Mouse (Mus musculus) small intestine, adult 2 months (tissue): ENCODE measurements around the gene Selenom. TPM values are rescaled to one million over a fixed set of nuclear protein-coding genes. Genes with fewer than 3 reads are reported as not detected.

Experiments used
- H3K27ac ChIP-seq: fragments of 200-500 bp; 2 replicates; pipeline ENCODE4 v1.5.1; 2012; ENCODE audit warnings: low read depth, low read length, control low read depth, inconsistent platforms; ENCODE audit not compliant: insufficient read depth
- H3K27me3 ChIP-seq: fragments of 200-500 bp; 2 replicates; pipeline ENCODE4 v1.6.1; 2012; ENCODE audit warnings: mild to moderate bottlenecking, moderate library complexity, low read length, inconsistent platforms; ENCODE audit not compliant: control insufficient read depth, insufficient read depth
- H3K36me3 ChIP-seq: fragments of 200-500 bp; 2 replicates; pipeline ENCODE4 v1.6.1; 2012; ENCODE audit warnings: mild to moderate bottlenecking, low read length, control low read depth, inconsistent platforms; ENCODE audit not compliant: control insufficient read depth, insufficient read depth
- H3K4me1 ChIP-seq: fragments of 200-500 bp; 2 replicates; pipeline ENCODE4 v1.6.1; 2012; ENCODE audit warnings: low read length, inconsistent platforms, mixed read lengths; ENCODE audit not compliant: control insufficient read depth, insufficient read depth, insufficient read length
- H3K4me3 ChIP-seq: fragments of 200-500 bp; 2 replicates; pipeline ENCODE4 v1.5.1; 2012; ENCODE audit warnings: low read depth, mild to moderate bottlenecking, control low read depth, inconsistent platforms, low read length, moderate library complexity
- CTCF ChIP-seq: fragments of 200-500 bp; IDR thresholded peaks from 2 replicates; pipeline ENCODE4 v1.5.1; 2012; ENCODE audit warnings: low read depth, mild to moderate bottlenecking, control low read depth, inconsistent platforms, low read length, moderate library complexity, mixed read lengths; ENCODE audit not compliant: insufficient replicate concordance, insufficient read length; ENCODE audit errors: extremely low read depth
- POLR2A ChIP-seq: fragments of 200-500 bp; IDR thresholded peaks from 2 replicates; pipeline ENCODE4 v1.6.1; 2012; ENCODE audit warnings: low read depth, mild to moderate bottlenecking, control low read depth, inconsistent platforms, low read length, moderate library complexity
- WGBS: fragments of 180-500 bp; shearing (Covaris S2); methylation state at CpG from one replicate; pipeline ENCODE4 v1.1.7; 2018; 5-methylcytosine and 5-hydroxymethylcytosine counted together
- polyA plus RNA-seq: library from polyadenylated mRNA; depleted of rRNA; stranded (reverse); fragments of >200 nt; gene quantifications from 2 replicates; pipeline ENCODE4 v1.2.3, GENCODE M21; 2012

Selenom gene
- polyA plus RNA-seq, 1 experiment: 174 TPM

DNA sequence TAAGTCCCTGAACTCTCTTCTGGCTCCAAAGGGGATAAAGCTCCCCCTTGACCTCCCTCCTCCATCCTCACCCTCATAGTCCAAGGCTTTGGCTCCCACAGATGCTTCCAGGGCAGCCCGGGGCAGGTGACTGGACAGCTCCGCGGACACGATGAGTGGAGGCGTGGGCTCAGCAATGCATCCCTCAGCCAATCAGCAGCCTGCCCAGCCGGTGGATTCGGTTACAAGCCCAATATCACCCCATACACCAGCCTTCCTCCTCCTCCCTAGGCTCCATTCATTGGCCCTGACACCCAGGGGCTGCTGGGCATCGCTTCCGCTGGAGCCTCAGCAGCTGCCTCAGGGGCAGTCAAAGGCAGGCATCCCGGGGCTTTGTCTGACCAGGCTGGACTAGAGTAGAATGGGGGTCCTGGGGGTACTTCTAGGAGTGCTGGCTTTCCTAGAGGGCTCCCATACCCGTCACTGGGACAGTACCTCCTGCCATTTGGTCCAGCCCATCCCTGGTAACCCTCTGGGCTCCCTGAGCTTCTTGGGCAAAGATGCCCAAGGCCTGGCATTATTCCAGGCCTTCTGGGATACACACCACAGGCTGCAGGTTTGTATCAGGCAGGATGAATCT lies 26.4 kb upstream of the Selenom start, which contains the start of gene Pla2g3:
TSS of gene Pla2g3 (plus strand) at position 333 of the 619 bp plus-strand sequence.
- Histone ChIP-seq H3K4me1 (peaks cover 15% of the 10 kb centered on the region), H3K27me3 (no peaks in the 10 kb centered on the region), H3K4me3 (0 out of 2 replicates have a peak within 1 kb of the TSS, but pooled peaks have one; percentile 5), H3K27ac (no peak within 1 kb of the TSS), H3K36me3 (no peaks in the 10 kb centered on the region)
- TF ChIP-seq CTCF (no peak), POLR2A (no peak)
- 27% methylated on average over 11 of the region's 11 CpGs for WGBS

GRCm38 (mm10) chr11:3489036-3489435 lies 25.4 kb upstream of the Selenom start:
- Histone ChIP-seq H3K4me1 (peaks cover 15% of the 10 kb centered on the region), H3K27ac (no peak overlapping the region), H3K4me3 (no peak overlapping the region), H3K36me3 (no peaks in the 10 kb centered on the region), H3K27me3 (no peaks in the 10 kb centered on the region)
- WGBS: 58% methylated on average over 5 of the region's 5 CpGs
- TF ChIP-seq POLR2A: no peak
- no peak for TF ChIP-seq CTCF

GRCm38 (mm10) chr11:3492748-3493147 lies 21.7 kb upstream of the Selenom start:
- no peaks in the 10 kb centered on the region for H3K27me3 ChIP-seq
- no peak overlapping the region for H3K27ac ChIP-seq
- WGBS: 55% methylated on average over 4 of the region's 4 CpGs
- peaks cover 9% of the 10 kb centered on the region for H3K4me1 ChIP-seq
- no peak for TF ChIP-seq CTCF
- peaks cover under 1% of the 10 kb centered on the region; the same call in 1 of the 2 replicates for H3K36me3 ChIP-seq
- no peak overlapping the region for H3K4me3 ChIP-seq

GRCm38 (mm10) chr11:3494857-3495256 lies 19.6 kb upstream of the Selenom start:
- Histone ChIP-seq H3K4me3 (no peak overlapping the region), H3K27me3 (no peaks in the 10 kb centered on the region), H3K4me1 (no peaks in the 10 kb centered on the region; the same call in 1 of the 2 replicates), H3K27ac (no peak overlapping the region), H3K36me3 (peaks cover 10% of the 10 kb centered on the region)
- 94% methylated on average over 17 of the region's 17 CpGs for WGBS
- no peak for TF ChIP-seq POLR2A
- no peak for TF ChIP-seq CTCF

GRCm38 (mm10) chr11:3495496-3495895 lies 19.0 kb upstream of the Selenom start:
- no peaks in the 10 kb centered on the region; the same call in none of the 2 replicates for H3K4me1 ChIP-seq
- WGBS: 88% methylated on average over 14 of the region's 14 CpGs

DNA sequence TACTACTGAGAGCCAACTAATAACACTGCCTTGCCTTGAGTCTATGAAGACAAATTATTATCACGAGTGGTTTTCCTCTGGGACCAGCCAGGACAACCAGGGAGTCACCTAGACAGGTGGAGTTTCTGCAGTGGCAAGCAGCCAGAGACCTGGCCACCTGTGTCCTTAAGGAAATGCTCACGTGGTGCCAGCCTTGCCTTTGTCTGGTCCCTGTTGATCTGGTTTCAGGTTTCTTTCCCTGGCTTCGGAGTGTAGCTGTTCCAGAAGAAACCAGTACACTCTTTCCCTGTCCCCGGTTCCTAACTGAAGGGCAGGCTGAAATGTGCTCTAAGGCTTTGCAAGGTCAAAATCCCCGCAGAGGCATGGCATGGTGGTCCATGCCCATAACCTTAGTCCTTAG lies 17.7 kb upstream of the Selenom start:
- TF ChIP-seq CTCF (no peak), POLR2A (no peak)
- peaks cover 13% of the 10 kb centered on the region for H3K36me3 ChIP-seq
- no peaks in the 10 kb centered on the region for H3K27me3 ChIP-seq
- H3K4me3 ChIP-seq: no peak overlapping the region
- H3K27ac ChIP-seq: peak overlapping the region; percentile 65; the same call in 1 of the 2 replicates
- no peaks in the 10 kb centered on the region; the same call in none of the 2 replicates for H3K4me1 ChIP-seq
- 25% methylated on average over 5 of the region's 5 CpGs for WGBS

More at GRCm38 (mm10) chr11:3495496-3495895, 19.0 kb upstream of the Selenom start:
- peaks cover 13% of the 10 kb centered on the region for H3K36me3 ChIP-seq
- no peak for TF ChIP-seq CTCF
- TF ChIP-seq POLR2A: no peak
- no peak overlapping the region for H3K27ac ChIP-seq
- H3K27me3 ChIP-seq: no peaks in the 10 kb centered on the region
- no peak overlapping the region for H3K4me3 ChIP-seq

DNA sequence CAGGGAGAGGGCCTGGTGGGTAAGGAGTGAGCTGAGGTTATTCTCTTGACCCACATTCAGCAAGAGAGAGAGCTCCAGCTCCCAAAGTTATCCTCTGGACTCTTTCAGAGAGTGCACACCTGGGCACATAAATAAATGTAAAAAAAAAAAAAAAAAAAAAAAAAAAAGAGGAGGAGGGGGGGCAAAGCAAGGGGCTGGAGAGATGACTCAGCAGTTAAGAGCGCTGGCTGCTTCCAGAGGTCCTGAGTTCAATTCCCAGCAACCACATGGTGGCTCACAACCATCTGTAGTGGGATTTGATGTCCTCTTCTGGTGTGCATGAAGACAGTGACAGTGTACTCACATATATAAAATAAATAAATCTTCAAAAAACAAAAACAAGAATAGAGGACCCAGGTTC lies 17.2 kb upstream of the Selenom start:
- peaks cover 16% of the 10 kb centered on the region for H3K36me3 ChIP-seq
- no peaks in the 10 kb centered on the region for H3K27me3 ChIP-seq
- WGBS: 89% methylated on average over 1 of the region's 1 CpGs
- H3K4me3 ChIP-seq: no peak overlapping the region
- no peak for TF ChIP-seq CTCF
- no peak for TF ChIP-seq POLR2A
- 0 out of 2 replicates have a peak overlapping the region, but pooled peaks have one; percentile 65 for H3K27ac ChIP-seq
- H3K4me1 ChIP-seq: no peaks in the 10 kb centered on the region; the same call in none of the 2 replicates
